Mouse (Mus musculus) C3H10T1/2 (cell line): ENCODE measurements around the gene Slc19a2. TPM values are rescaled to one million over a fixed set of nuclear protein-coding genes. Genes with fewer than 3 reads are reported as not detected.

Experiments used
- polyA plus RNA-seq, 2 experiments: library from polyadenylated mRNA; unstranded; fragments of >200 nt; fragmentation: generic; extraction: Trizol; gene quantifications; one replicate each; pipeline ENCODE4 v1.2.1; 2012; ENCODE audit warnings: missing spikeins in 2 of 2

The Slc19a2 gene
- 1 to 10 TPM; 1.7 to 5.5 TPM for polyA plus RNA-seq

GRCm38 (mm10) chr1:164248465-164249331, at the start of gene Slc19a2:
Slc19a2 (plus strand) TSS chr1:164249046.

DNA sequence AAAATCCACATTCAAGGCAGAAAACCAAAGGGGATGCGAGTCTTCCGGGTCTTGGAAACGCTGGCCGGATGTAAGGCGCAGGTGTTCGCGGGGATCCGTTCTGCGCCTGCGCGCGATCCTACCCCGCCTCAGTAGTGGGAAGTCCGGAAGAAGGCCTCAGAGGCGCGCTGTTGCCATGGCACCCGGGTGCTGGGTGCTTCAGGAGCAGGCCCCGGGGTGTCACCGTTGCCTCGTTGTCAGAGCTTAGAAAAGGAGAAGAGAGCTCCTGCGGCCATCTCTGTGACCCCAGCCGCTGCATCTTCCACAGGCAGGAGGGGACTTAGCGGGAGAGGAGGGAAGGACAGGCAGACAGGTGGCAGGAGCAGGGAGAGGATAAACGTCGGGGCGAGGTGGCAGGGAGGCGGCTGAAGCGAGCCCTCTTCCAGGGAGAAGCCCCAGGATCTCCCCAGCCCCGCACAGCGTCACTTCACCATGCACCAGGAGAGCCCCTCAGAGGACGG, 26.7 kb downstream of the Slc19a2 start, which contains the start of gene Ccdc181:
Gene Ccdc181 (plus strand): TSS at position 131 of the 500 bp plus-strand sequence.

GRCm38 (mm10) chr1:164303821-164304220, 55.0 kb downstream of the Slc19a2 start, which contains the start of gene Nme7:
Nme7 (plus strand) TSS chr1:164304121.

DNA sequence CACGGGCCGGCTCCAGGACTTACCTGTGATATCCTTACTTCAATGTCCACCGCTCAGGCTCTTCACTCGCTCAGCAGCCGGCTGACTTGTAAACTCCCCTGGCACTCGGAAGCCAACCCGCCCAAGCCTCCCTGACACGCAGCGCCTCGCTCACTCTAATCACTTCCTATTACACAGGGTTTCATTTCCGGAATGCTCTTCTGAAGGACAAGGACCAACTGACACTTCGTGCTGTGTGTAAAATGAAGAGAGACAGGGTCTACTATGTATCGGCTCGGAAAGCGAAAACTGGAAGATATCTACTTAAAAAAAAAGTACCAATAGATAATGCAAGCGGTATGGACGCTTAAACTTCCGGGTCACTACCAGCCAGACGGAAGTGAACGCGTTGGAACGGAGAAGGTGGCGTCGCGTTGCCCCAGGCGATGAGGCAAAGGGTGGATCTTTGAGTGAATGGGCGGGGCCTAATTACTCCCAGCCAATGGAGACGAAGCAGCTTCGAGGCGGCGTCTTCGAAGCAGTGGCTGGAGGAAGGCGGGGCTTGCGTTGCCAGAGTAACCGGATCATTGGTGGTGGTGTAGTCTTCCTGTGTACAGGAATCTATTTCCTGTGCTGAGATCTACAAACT, 58.4 kb downstream of the Slc19a2 start, which contains the start of gene Blzf1:
Gene Blzf1 (minus strand): TSS at position 366 of the 628 bp plus-strand sequence.

Other genes with a start within 250 kb of the Slc19a2 start
- not detected for gene Sele, start 200.8 kb upstream of the Slc19a2 start, polyA plus RNA-seq
- gene Sell, start 187.1 kb upstream of the Slc19a2 start, polyA plus RNA-seq: not detected
- gene Selp, start 133.8 kb upstream of the Slc19a2 start, polyA plus RNA-seq: 1 to 10 TPM in 1 of 2 experiments, under 1 TPM in 1; 0.46 to 2.9 TPM
- gene F5, start 97.2 kb upstream of the Slc19a2 start, polyA plus RNA-seq: under 1 TPM in 1 of 2 experiments, not detected in 1; 0.01 TPM
- 1 to 10 TPM in 1 of 2 experiments, under 1 TPM in 1; 0.53 to 2.5 TPM for gene Ccdc181, start 26.5 kb downstream of the Slc19a2 start, polyA plus RNA-seq
- gene Nme7, start 55.1 kb downstream of the Slc19a2 start, polyA plus RNA-seq: 10 to 100 TPM; 10.4 to 32.3 TPM
- 1 to 10 TPM in 1 of 2 experiments, under 1 TPM in 1; 0.61 to 4.4 TPM for gene Blzf1, start 58.4 kb downstream of the Slc19a2 start, polyA plus RNA-seq
- gene Atp1b1, start 209.3 kb downstream of the Slc19a2 start, polyA plus RNA-seq: 100 to 1,000 TPM in 1 of 2 experiments, 1 to 10 TPM in 1; 5.9 to 105 TPM